Mouse (Mus musculus) bone marrow, adult 2 months (tissue): ENCODE data around the gene Hoxa11. TPM values are rescaled to one million over a fixed set of nuclear protein-coding genes. Genes with fewer than 3 reads are reported as not detected.

ENCODE experiments used
- H3K27ac ChIP-seq: fragments of 200-500 bp; 2 replicates; pipeline ENCODE4 v1.5.1; 2012; ENCODE audit warnings: low read depth, mild to moderate bottlenecking, control low read depth, inconsistent platforms, low read length; ENCODE audit not compliant: control insufficient read depth, poor library complexity, insufficient read depth
- H3K4me1 ChIP-seq: fragments of 200-500 bp; 2 replicates; pipeline ENCODE4 v1.6.1; 2011; ENCODE audit warnings: low read length; ENCODE audit not compliant: control insufficient read depth, insufficient read depth
- H3K4me3 ChIP-seq: fragments of 200-500 bp; replicated peaks from 2 replicates; pipeline ENCODE3; 2011; ENCODE audit warnings: mild to moderate bottlenecking, low read depth, low read length, control low read depth; ENCODE audit not compliant: control insufficient read depth
- CTCF ChIP-seq: fragments of 200-500 bp; IDR thresholded peaks from 2 replicates; pipeline ENCODE4 v1.5.1; 2011; ENCODE audit warnings: low read length, control low read depth; ENCODE audit not compliant: control insufficient read depth, insufficient read depth
- POLR2A ChIP-seq: fragments of 200-500 bp; IDR thresholded peaks from 2 replicates; pipeline ENCODE4 v1.6.1; 2011; ENCODE audit warnings: low read depth, mild to moderate bottlenecking, control low read depth, low read length, borderline replicate concordance; ENCODE audit not compliant: control insufficient read depth
- WGBS: fragments of 180-500 bp; shearing (Covaris S2); methylation state at CpG from one replicate; pipeline ENCODE4 v1.1.7; 2018; 5-methylcytosine and 5-hydroxymethylcytosine counted together
- polyA plus RNA-seq: library from polyadenylated mRNA; stranded (reverse); fragments of >200 nt; gene quantifications from 2 replicates; pipeline ENCODE4 v1.2.4, GENCODE M21; 2011; ENCODE audit warnings: low replicate concordance; ENCODE audit not compliant: missing spikeins, insufficient read depth, insufficient read length

Hoxa11 gene
- polyA plus RNA-seq, 1 experiment: not detected

- WGBS: 2% methylated on average over 38 of the region's 38 CpGs
- Histone ChIP-seq H3K4me3 (peak within 1 kb of the TSS; percentile 71), H3K4me1 (no peaks in the 10 kb centered on the region; the same call in 1 of the 2 replicates), H3K27ac (peak within 1 kb of the TSS; percentile 50)
- TF ChIP-seq CTCF (no peak), POLR2A (no peak; the same call in 1 of the 2 replicates)
Observed at GRCm38 (mm10) chr6:52213119-52213986, 32.3 kb downstream of the Hoxa11 start, which contains the start of the genes Hoxa3 and Gm28308. Gene Hoxa3 (minus strand): TSS chr6:52213336. Gene Gm28308 (minus strand): TSS chr6:52213339.

- TF ChIP-seq CTCF (no peak), POLR2A (no peak)
- Histone ChIP-seq H3K27ac (peak overlapping the region; percentile 50), H3K4me1 (no peaks in the 10 kb centered on the region; the same call in 1 of the 2 replicates), H3K4me3 (peak overlapping the region; percentile 71)
- WGBS: 2% methylated on average over 22 of the region's 22 CpGs
Observed at GRCm38 (mm10) chr6:52212556-52213118, 33.0 kb downstream of the Hoxa11 start.

GRCm38 (mm10) chr6:52211961-52212360, 33.6 kb downstream of the Hoxa11 start:
- H3K4me3 ChIP-seq: peak overlapping the region; percentile 40
- under 1% methylated on average over 13 of the region's 13 CpGs for WGBS
- H3K27ac ChIP-seq: no peak overlapping the region
- H3K4me1 ChIP-seq: no peaks in the 10 kb centered on the region; the same call in 1 of the 2 replicates
- TF ChIP-seq POLR2A: no peak
- TF ChIP-seq CTCF: no peak

GRCm38 (mm10) chr6:52211170-52211935, 34.3 kb downstream of the Hoxa11 start:
- H3K27ac ChIP-seq: no peak overlapping the region
- WGBS: 2% methylated on average over 37 of the region's 37 CpGs
- no peaks in the 10 kb centered on the region; the same call in 1 of the 2 replicates for H3K4me1 ChIP-seq
- peak; percentile 28; the same call in 1 of the 2 replicates for TF ChIP-seq POLR2A
- TF ChIP-seq CTCF: peak; percentile 63
- H3K4me3 ChIP-seq: peak overlapping the region; percentile 40

GRCm38 (mm10) chr6:52209685-52210046, 35.9 kb downstream of the Hoxa11 start:
- H3K4me1 ChIP-seq: no peaks in the 10 kb centered on the region; the same call in 1 of the 2 replicates
- no peak overlapping the region for H3K4me3 ChIP-seq
- no peak overlapping the region for H3K27ac ChIP-seq
- TF ChIP-seq POLR2A (no peak), CTCF (no peak)
- 41% methylated on average over 12 of the region's 12 CpGs for WGBS

GRCm38 (mm10) chr6:52208868-52209684, 36.5 kb downstream of the Hoxa11 start:
- Histone ChIP-seq H3K4me1 (no peaks in the 10 kb centered on the region; the same call in 1 of the 2 replicates), H3K27ac (no peak overlapping the region), H3K4me3 (no peak overlapping the region)
- WGBS: 20% methylated on average over 18 of the region's 18 CpGs
- TF ChIP-seq CTCF (no peak), POLR2A (no peak)
